Mouse (Mus musculus): ENCODE results near the gene Ehd1. TPM values are rescaled to one million over a fixed set of nuclear protein-coding genes. Genes with fewer than 3 reads are reported as not detected.

The Ehd1 gene
- polyA plus RNA-seq, 1 experiment, result 433 TPM

DNA sequence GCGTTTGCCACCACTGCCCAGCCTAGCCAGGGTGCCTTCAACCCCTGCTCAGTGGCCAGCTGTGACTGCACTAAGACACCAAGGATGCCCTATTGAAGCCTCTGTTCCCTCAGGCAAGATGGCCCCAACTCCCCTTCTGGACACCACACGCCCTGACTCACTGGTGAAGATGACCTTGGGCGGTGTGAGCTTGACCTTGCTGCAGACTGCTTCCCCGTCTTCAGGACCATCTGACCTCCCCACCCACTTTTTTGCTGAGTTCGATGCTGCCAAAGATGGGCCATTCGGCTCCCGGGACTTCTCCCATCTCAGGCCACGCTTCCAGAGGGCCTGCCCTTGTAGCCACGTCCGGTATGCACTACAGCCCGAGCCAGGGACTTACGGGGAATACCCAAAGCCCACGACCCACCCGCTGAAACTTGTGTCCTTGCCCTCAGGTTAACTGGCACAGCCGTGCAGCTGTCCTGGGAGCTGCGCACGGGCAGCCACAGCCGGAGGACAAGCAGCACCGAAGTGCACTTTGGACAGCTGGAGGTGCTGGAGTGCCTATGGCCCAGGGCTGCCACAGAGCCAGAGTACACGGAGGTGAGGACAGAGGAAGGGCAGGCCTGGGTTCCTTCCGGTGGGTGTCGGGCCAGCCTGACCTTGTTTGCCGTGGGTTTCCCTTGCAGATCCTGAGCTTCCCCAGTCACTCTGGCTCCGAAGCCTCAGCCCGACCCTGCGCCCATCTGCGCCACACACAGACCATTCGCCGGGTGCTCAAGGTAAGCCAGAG, 28.8 kb upstream of the Ehd1 start:
- H3K4me3 ChIP-seq, result no peak overlapping the region
- H3K79me2 ChIP-seq (ENCODE audit: control insufficient read depth, insufficient read depth), result no peaks in the 10 kb centered on the region
- H3K36me3 ChIP-seq (ENCODE audit: control insufficient read depth, insufficient read depth), result no peaks in the 10 kb centered on the region
- no peak overlapping the region for H3K4me2 ChIP-seq (ENCODE audit: low read depth)
- TF ChIP-seq USF1 (IDR thresholded peaks at IDR 0.05; ENCODE audit: low read depth) (no peak), MYOG (IDR thresholded peaks at IDR 0.05; ENCODE audit: control insufficient read depth in 1 of 3, insufficient read depth in 1 of 3, insufficient read length in 2 of 3, low read depth in 2 of 3) (no peak), CEBPB (IDR thresholded peaks at IDR 0.05; ENCODE audit: insufficient read depth, poor library complexity, severe bottlenecking) (no peak), TCF12 (IDR thresholded peaks at IDR 0.05; ENCODE audit: insufficient read depth, poor library complexity, severe bottlenecking) (no peak), POLR2AphosphoS2 (IDR thresholded peaks at IDR 0.05; ENCODE audit: insufficient read length, low read depth) (no peak), SRF (IDR thresholded peaks at IDR 0.05; ENCODE audit: control insufficient read depth, insufficient read length, low read depth) (no peak), REST (IDR thresholded peaks at IDR 0.05; ENCODE audit: insufficient read depth, insufficient read length) (no peak), MYOD1 (IDR thresholded peaks at IDR 0.05; ENCODE audit: control insufficient read depth in 1 of 3, insufficient read length in 2 of 3, low read depth in 2 of 3) (no peak), POLR2A (IDR thresholded peaks at IDR 0.05; ENCODE audit: insufficient read length, low read depth) (no peak), MAX (IDR thresholded peaks at IDR 0.05; ENCODE audit: low read depth) (no peak), E2F4 (IDR thresholded peaks at IDR 0.05; ENCODE audit: insufficient read depth) (no peak), TCF3 (IDR thresholded peaks at IDR 0.05; ENCODE audit: insufficient read length, low read depth) (no peak)
- no peak overlapping the region for H3ac ChIP-seq (ENCODE audit: control insufficient read depth, insufficient read length)
- no peaks in the 10 kb centered on the region for H3K27me3 ChIP-seq (ENCODE audit: control insufficient read depth, insufficient read depth, insufficient read length)

DNA sequence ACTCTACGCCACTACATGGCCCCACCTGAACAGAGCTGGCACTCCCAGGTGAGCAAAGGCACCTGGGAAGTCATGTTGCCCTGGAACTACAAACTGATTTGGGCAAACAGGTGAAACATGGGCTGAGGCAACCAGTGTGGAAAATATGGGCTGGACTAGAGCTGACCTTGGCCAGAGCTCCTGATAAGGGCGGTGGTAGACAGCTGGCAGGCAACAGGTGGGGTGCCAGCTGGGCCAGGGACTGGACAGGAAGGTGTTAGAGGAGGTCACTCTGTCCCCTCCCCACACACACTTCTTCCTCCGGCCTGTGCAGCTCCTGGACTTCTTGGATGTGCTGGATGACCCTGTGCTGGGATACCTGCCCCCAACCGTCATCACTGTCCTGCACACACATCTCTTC, 23.5 kb upstream of the Ehd1 start:
- no peaks in the 10 kb centered on the region for H3K27me3 ChIP-seq (ENCODE audit: control insufficient read depth, insufficient read depth, insufficient read length)
- TF ChIP-seq USF1 (IDR thresholded peaks at IDR 0.05; ENCODE audit: low read depth) (no peak), REST (IDR thresholded peaks at IDR 0.05; ENCODE audit: insufficient read depth, insufficient read length) (no peak), MYOG (IDR thresholded peaks at IDR 0.05; ENCODE audit: control insufficient read depth in 1 of 3, insufficient read depth in 1 of 3, insufficient read length in 2 of 3, low read depth in 2 of 3) (peak in 2 of 3 experiments; percentile 84 to 87), MAX (IDR thresholded peaks at IDR 0.05; ENCODE audit: low read depth) (no peak), MYOD1 (IDR thresholded peaks at IDR 0.05; ENCODE audit: control insufficient read depth in 1 of 3, insufficient read length in 2 of 3, low read depth in 2 of 3) (peak in 2 of 3 experiments; percentile 63 to 70), POLR2A (IDR thresholded peaks at IDR 0.05; ENCODE audit: insufficient read length, low read depth) (no peak), POLR2AphosphoS2 (IDR thresholded peaks at IDR 0.05; ENCODE audit: insufficient read length, low read depth) (no peak), SRF (IDR thresholded peaks at IDR 0.05; ENCODE audit: control insufficient read depth, insufficient read length, low read depth) (no peak), CEBPB (IDR thresholded peaks at IDR 0.05; ENCODE audit: insufficient read depth, poor library complexity, severe bottlenecking) (no peak), E2F4 (IDR thresholded peaks at IDR 0.05; ENCODE audit: insufficient read depth) (no peak), TCF3 (IDR thresholded peaks at IDR 0.05; ENCODE audit: insufficient read length, low read depth) (peak; percentile 41), TCF12 (IDR thresholded peaks at IDR 0.05; ENCODE audit: insufficient read depth, poor library complexity, severe bottlenecking) (no peak)
- no peaks in the 10 kb centered on the region for H3K79me2 ChIP-seq (ENCODE audit: control insufficient read depth, insufficient read depth)
- no peaks in the 10 kb centered on the region for H3K36me3 ChIP-seq (ENCODE audit: control insufficient read depth, insufficient read depth)
- H3ac ChIP-seq (ENCODE audit: control insufficient read depth, insufficient read length), result no peak overlapping the region
- H3K4me3 ChIP-seq, result no peak overlapping the region
- H3K4me2 ChIP-seq (ENCODE audit: low read depth), result no peak overlapping the region

DNA sequence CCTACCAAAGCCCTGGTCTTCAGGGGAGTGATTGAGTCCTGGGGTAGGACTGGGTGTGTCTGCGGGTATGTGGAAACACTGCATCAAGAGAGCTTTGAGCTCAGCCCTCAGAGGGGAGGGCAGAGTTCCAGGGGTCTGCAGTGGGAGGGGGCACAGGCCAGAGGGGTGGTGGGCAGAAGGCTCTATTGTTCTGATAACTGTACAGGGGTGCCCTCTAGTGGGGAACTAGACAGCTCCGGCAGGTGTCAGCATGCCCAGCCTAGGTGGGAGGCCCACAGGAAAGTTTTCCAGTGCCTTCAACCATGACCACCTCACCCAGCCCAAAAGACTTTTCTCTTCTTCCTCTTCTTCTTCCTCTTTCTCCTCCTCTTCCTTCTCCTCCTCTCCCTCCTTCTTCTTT, 16.1 kb upstream of the Ehd1 start:
- no peak overlapping the region for H3ac ChIP-seq (ENCODE audit: control insufficient read depth, insufficient read length)
- no peaks in the 10 kb centered on the region for H3K79me2 ChIP-seq (ENCODE audit: control insufficient read depth, insufficient read depth)
- no peak overlapping the region for H3K4me2 ChIP-seq (ENCODE audit: low read depth)
- H3K4me3 ChIP-seq, result no peak overlapping the region
- no peaks in the 10 kb centered on the region for H3K27me3 ChIP-seq (ENCODE audit: control insufficient read depth, insufficient read depth, insufficient read length)
- no peak for TF ChIP-seq POLR2A (IDR thresholded peaks at IDR 0.05; ENCODE audit: insufficient read length, low read depth)
- no peak for TF ChIP-seq REST (IDR thresholded peaks at IDR 0.05; ENCODE audit: insufficient read depth, insufficient read length)
- no peak for TF ChIP-seq TCF12 (IDR thresholded peaks at IDR 0.05; ENCODE audit: insufficient read depth, poor library complexity, severe bottlenecking)
- TF ChIP-seq E2F4 (IDR thresholded peaks at IDR 0.05; ENCODE audit: insufficient read depth), result no peak
- no peak for TF ChIP-seq MYOG (IDR thresholded peaks at IDR 0.05; ENCODE audit: control insufficient read depth in 1 of 3, insufficient read depth in 1 of 3, insufficient read length in 2 of 3, low read depth in 2 of 3)
- TF ChIP-seq POLR2AphosphoS2 (IDR thresholded peaks at IDR 0.05; ENCODE audit: insufficient read length, low read depth), result no peak
- no peak for TF ChIP-seq SRF (IDR thresholded peaks at IDR 0.05; ENCODE audit: control insufficient read depth, insufficient read length, low read depth)
- no peak for TF ChIP-seq USF1 (IDR thresholded peaks at IDR 0.05; ENCODE audit: low read depth)
- no peak for TF ChIP-seq CEBPB (IDR thresholded peaks at IDR 0.05; ENCODE audit: insufficient read depth, poor library complexity, severe bottlenecking)
- no peak for TF ChIP-seq TCF3 (IDR thresholded peaks at IDR 0.05; ENCODE audit: insufficient read length, low read depth)
- TF ChIP-seq MAX (IDR thresholded peaks at IDR 0.05; ENCODE audit: low read depth), result no peak
- TF ChIP-seq MYOD1 (IDR thresholded peaks at IDR 0.05; ENCODE audit: control insufficient read depth in 1 of 3, insufficient read length in 2 of 3, low read depth in 2 of 3), result no peak
- H3K36me3 ChIP-seq (ENCODE audit: control insufficient read depth, insufficient read depth), result peaks cover 3% of the 10 kb centered on the region

DNA sequence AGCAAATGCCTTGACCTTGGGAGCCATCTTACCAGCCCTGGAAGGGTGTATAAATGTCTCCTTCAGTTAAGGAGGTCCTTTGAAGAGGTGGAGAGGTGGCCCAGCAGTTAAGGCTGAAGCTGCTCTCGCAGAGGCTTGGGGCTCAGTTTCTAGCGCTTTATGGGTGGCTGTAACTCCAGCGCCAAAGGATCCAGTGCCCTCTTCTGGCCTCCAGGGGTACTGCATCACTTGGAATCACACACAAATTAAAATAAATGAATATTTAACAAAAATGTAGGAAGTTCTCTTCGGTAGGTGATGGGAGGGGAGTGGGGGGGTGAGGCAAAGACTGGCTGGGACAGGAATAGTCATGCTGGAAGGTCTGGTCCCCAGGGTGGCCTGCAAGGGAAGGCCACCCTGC, 15.6 kb upstream of the Ehd1 start:
- TF ChIP-seq MAX (IDR thresholded peaks at IDR 0.05; ENCODE audit: low read depth), result no peak
- TF ChIP-seq MYOD1 (IDR thresholded peaks at IDR 0.05; ENCODE audit: control insufficient read depth in 1 of 3, insufficient read length in 2 of 3, low read depth in 2 of 3), result no peak
- no peak for TF ChIP-seq TCF12 (IDR thresholded peaks at IDR 0.05; ENCODE audit: insufficient read depth, poor library complexity, severe bottlenecking)
- no peak for TF ChIP-seq USF1 (IDR thresholded peaks at IDR 0.05; ENCODE audit: low read depth)
- no peak for TF ChIP-seq REST (IDR thresholded peaks at IDR 0.05; ENCODE audit: insufficient read depth, insufficient read length)
- no peak for TF ChIP-seq MYOG (IDR thresholded peaks at IDR 0.05; ENCODE audit: control insufficient read depth in 1 of 3, insufficient read depth in 1 of 3, insufficient read length in 2 of 3, low read depth in 2 of 3)
- TF ChIP-seq TCF3 (IDR thresholded peaks at IDR 0.05; ENCODE audit: insufficient read length, low read depth), result no peak
- TF ChIP-seq SRF (IDR thresholded peaks at IDR 0.05; ENCODE audit: control insufficient read depth, insufficient read length, low read depth), result no peak
- no peak for TF ChIP-seq POLR2A (IDR thresholded peaks at IDR 0.05; ENCODE audit: insufficient read length, low read depth)
- no peak for TF ChIP-seq E2F4 (IDR thresholded peaks at IDR 0.05; ENCODE audit: insufficient read depth)
- TF ChIP-seq POLR2AphosphoS2 (IDR thresholded peaks at IDR 0.05; ENCODE audit: insufficient read length, low read depth), result no peak
- no peak for TF ChIP-seq CEBPB (IDR thresholded peaks at IDR 0.05; ENCODE audit: insufficient read depth, poor library complexity, severe bottlenecking)
- no peak overlapping the region for H3K4me2 ChIP-seq (ENCODE audit: low read depth)
- H3K27me3 ChIP-seq (ENCODE audit: control insufficient read depth, insufficient read depth, insufficient read length), result no peaks in the 10 kb centered on the region
- no peak overlapping the region for H3K4me3 ChIP-seq
- H3K36me3 ChIP-seq (ENCODE audit: control insufficient read depth, insufficient read depth), result peaks cover 3% of the 10 kb centered on the region
- no peaks in the 10 kb centered on the region for H3K79me2 ChIP-seq (ENCODE audit: control insufficient read depth, insufficient read depth)
- H3ac ChIP-seq (ENCODE audit: control insufficient read depth, insufficient read length), result no peak overlapping the region

Measured in myocyte (in vitro differentiated cells).